Mouse (Mus musculus): Measurements from ENCODE around the gene Tnfaip2. TPM values are rescaled to one million over a fixed set of nuclear protein-coding genes. Genes with fewer than 3 reads are reported as not detected.

Tnfaip2 gene
- polyA plus RNA-seq, 1 experiment from 2014 or later = 5.0 TPM

GRCm38 (mm10) chr12:111455860-111456259 is 13.6 kb downstream of the Tnfaip2 start:
- no peak overlapping the region for H3K4me2 ChIP-seq (ENCODE audit: low read length)

GRCm38 (mm10) chr12:111457742-111458141 is 15.5 kb downstream of the Tnfaip2 start:
- DNase-seq (ENCODE audit: low spot score) (no peak), ATAC-seq (replicated peaks; ENCODE audit: low FRiP score, low TSS enrichment, low read depth) (no peak)
- Histone ChIP-seq H3K27me3 (replicated peaks; ENCODE audit: control insufficient read depth, insufficient read depth, low read length) (peaks cover 5% of the 10 kb centered on the region; the same call in 1 of the 2 replicates), H3K4me2 (ENCODE audit: low read length) (no peak overlapping the region), H3K4me3 (ENCODE audit: low read depth, low read length) (no peak overlapping the region), H3K9me3 (ENCODE audit: control insufficient read depth, low read length) (no peaks in the 10 kb centered on the region), H3K9ac (ENCODE audit: low read length) (no peak overlapping the region), H3K4me1 (replicated peaks; ENCODE audit: control insufficient read depth, insufficient read depth, low read length) (peaks cover 28% of the 10 kb centered on the region), H3K27ac (ENCODE audit: low read depth) (no peak overlapping the region), H3K36me3 (ENCODE audit: control insufficient read depth, insufficient read depth, low read length) (no peaks in the 10 kb centered on the region)
- 89% methylated on average over 1 of the region's 1 CpGs for WGBS

More at GRCm38 (mm10) chr12:111455860-111456259, 13.6 kb downstream of the Tnfaip2 start:
- WGBS = 58% methylated on average over 8 of the region's 8 CpGs
- no peaks in the 10 kb centered on the region for H3K9me3 ChIP-seq (ENCODE audit: control insufficient read depth, low read length)
- peaks cover 15% of the 10 kb centered on the region for H3K27me3 ChIP-seq (replicated peaks; ENCODE audit: control insufficient read depth, insufficient read depth, low read length)
- H3K36me3 ChIP-seq (ENCODE audit: control insufficient read depth, insufficient read depth, low read length) = no peaks in the 10 kb centered on the region
- no peak overlapping the region for H3K9ac ChIP-seq (ENCODE audit: low read length)
- ATAC-seq (replicated peaks; ENCODE audit: low FRiP score, low TSS enrichment, low read depth) = no peak
- no peak overlapping the region for H3K27ac ChIP-seq (ENCODE audit: low read depth)
- peaks cover 20% of the 10 kb centered on the region; the same call in 1 of the 2 replicates for H3K4me1 ChIP-seq (replicated peaks; ENCODE audit: control insufficient read depth, insufficient read depth, low read length)
- no peak overlapping the region for H3K4me3 ChIP-seq (ENCODE audit: low read depth, low read length)
- no peak for DNase-seq (ENCODE audit: low spot score)

DNA sequence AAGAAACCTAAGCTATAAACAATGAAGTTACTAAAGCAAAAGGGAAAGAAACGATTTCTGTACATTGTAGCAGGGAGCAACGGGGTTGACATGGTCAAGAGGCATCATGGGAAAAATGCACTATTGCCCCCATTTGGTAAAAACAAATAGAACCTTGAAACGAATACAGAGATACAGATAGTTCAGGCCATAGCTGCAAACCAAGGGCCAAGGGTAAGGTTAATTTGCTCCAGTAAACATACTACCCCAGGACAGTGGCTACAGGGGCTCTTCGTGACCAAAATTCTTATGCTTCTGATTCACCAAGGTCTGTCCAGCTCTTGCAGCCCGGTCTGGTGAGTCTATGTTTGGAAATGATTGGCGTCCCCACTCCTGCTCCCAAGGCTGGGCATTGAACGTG is 21.3 kb downstream of the Tnfaip2 start:
- WGBS = 74% methylated on average over 7 of the region's 7 CpGs
- DNase-seq (ENCODE audit: low spot score) (no peak), ATAC-seq (replicated peaks; ENCODE audit: low FRiP score, low TSS enrichment, low read depth) (no peak)
- no peak overlapping the region for H3K4me3 ChIP-seq (ENCODE audit: low read depth, low read length)
- no peaks in the 10 kb centered on the region for H3K9me3 ChIP-seq (ENCODE audit: control insufficient read depth, low read length)
- peaks cover 8% of the 10 kb centered on the region; the same call in 1 of the 2 replicates for H3K4me1 ChIP-seq (replicated peaks; ENCODE audit: control insufficient read depth, insufficient read depth, low read length)
- H3K36me3 ChIP-seq (ENCODE audit: control insufficient read depth, insufficient read depth, low read length) = no peaks in the 10 kb centered on the region
- 0 out of 2 replicates have a peak, but pooled peaks cover 2% of the 10 kb centered on the region for H3K27me3 ChIP-seq (replicated peaks; ENCODE audit: control insufficient read depth, insufficient read depth, low read length)
- H3K27ac ChIP-seq (ENCODE audit: low read depth) = no peak overlapping the region
- no peak overlapping the region for H3K4me2 ChIP-seq (ENCODE audit: low read length)
- no peak overlapping the region for H3K9ac ChIP-seq (ENCODE audit: low read length)

DNA sequence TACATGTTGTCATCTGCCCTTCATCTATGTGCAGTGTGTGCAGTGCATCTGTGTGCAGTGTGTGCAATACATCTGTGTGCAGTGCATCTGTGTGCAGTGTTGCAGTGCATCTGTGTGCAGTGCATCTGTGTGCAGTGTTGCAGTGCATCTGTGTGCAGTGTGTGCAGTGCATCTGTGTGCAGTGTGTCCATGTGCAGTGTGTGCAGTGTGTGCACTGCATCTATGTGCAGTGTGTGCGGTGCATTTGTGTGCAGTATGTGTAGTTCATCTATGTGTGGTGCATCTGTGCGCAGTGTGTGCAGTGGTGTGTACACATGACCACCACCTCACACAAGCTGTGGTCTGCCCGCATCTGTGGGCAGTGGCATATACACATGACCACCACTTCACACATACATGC is 24.1 kb downstream of the Tnfaip2 start:
- 0 out of 2 replicates have a peak, but pooled peaks cover 8% of the 10 kb centered on the region for H3K27me3 ChIP-seq (replicated peaks; ENCODE audit: control insufficient read depth, insufficient read depth, low read length)
- ATAC-seq (replicated peaks; ENCODE audit: low FRiP score, low TSS enrichment, low read depth) (no peak), DNase-seq (ENCODE audit: low spot score) (no peak)
- no peak overlapping the region for H3K4me3 ChIP-seq (ENCODE audit: low read depth, low read length)
- H3K9ac ChIP-seq (ENCODE audit: low read length) = no peak overlapping the region
- WGBS = 95% methylated on average over 3 of the region's 3 CpGs
- H3K36me3 ChIP-seq (ENCODE audit: control insufficient read depth, insufficient read depth, low read length) = no peaks in the 10 kb centered on the region
- H3K9me3 ChIP-seq (ENCODE audit: control insufficient read depth, low read length) = no peaks in the 10 kb centered on the region
- H3K27ac ChIP-seq (ENCODE audit: low read depth) = no peak overlapping the region
- H3K4me1 ChIP-seq (replicated peaks; ENCODE audit: control insufficient read depth, insufficient read depth, low read length) = peaks cover 6% of the 10 kb centered on the region; the same call in 1 of the 2 replicates
- H3K4me2 ChIP-seq (ENCODE audit: low read length) = no peak overlapping the region

DNA sequence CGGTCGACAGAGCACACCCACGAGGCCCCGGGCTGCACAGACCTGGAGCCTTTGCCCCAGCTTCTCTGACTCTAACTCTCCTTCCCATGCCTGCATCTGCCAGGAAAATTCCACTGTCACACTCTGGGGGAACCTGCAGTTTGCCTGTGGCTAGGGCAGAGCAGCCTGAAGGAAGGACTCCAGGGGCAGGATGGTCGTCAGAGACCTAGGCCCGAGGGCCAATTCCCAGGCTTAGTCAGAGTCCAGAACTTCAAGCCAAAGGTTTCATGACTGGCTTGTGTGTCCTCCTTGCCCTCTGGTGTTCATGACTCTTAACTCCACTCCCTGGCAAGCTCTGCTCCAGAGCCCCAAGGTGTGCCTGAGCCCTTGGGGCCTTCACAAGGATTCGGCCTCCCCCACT is 25.9 kb downstream of the Tnfaip2 start:
- no peaks in the 10 kb centered on the region for H3K36me3 ChIP-seq (ENCODE audit: control insufficient read depth, insufficient read depth, low read length)
- no peak overlapping the region for H3K27ac ChIP-seq (ENCODE audit: low read depth)
- H3K9me3 ChIP-seq (ENCODE audit: control insufficient read depth, low read length) = no peaks in the 10 kb centered on the region
- no peak overlapping the region for H3K4me3 ChIP-seq (ENCODE audit: low read depth, low read length)
- H3K27me3 ChIP-seq (replicated peaks; ENCODE audit: control insufficient read depth, insufficient read depth, low read length) = 0 out of 2 replicates have a peak, but pooled peaks cover 8% of the 10 kb centered on the region
- H3K4me1 ChIP-seq (replicated peaks; ENCODE audit: control insufficient read depth, insufficient read depth, low read length) = no peaks in the 10 kb centered on the region
- WGBS = 74% methylated on average over 7 of the region's 7 CpGs
- DNase-seq (ENCODE audit: low spot score) (no peak), ATAC-seq (replicated peaks; ENCODE audit: low FRiP score, low TSS enrichment, low read depth) (no peak)
- no peak overlapping the region for H3K4me2 ChIP-seq (ENCODE audit: low read length)
- no peak overlapping the region for H3K9ac ChIP-seq (ENCODE audit: low read length)

DNA sequence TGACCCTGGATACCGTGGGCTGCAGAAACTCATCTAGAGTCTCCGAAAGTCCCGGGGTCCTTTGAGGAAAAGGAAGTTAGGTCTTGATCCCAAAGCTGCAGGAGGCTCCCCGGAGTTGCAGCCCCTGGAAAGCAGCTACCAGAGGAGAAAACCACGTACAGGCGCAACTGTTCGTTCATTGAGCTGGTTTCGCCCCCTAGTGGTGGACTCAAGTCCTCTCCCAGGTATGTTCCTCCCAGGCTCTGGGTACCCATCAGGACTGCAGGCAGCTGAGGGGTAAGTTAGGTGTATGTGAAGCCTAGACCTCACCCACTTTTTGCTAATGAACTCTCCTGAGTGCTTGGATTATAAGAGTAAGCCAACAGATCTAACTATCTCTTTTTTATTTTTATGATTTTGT is 27.2 kb downstream of the Tnfaip2 start:
- DNase-seq (ENCODE audit: low spot score) (peak; percentile 82), ATAC-seq (replicated peaks; ENCODE audit: low FRiP score, low TSS enrichment, low read depth) (peak; percentile 67; the same call in 1 of the 2 replicates)
- no peak overlapping the region for H3K4me2 ChIP-seq (ENCODE audit: low read length)
- no peaks in the 10 kb centered on the region for H3K4me1 ChIP-seq (replicated peaks; ENCODE audit: control insufficient read depth, insufficient read depth, low read length)
- no peak overlapping the region for H3K9ac ChIP-seq (ENCODE audit: low read length)
- H3K36me3 ChIP-seq (ENCODE audit: control insufficient read depth, insufficient read depth, low read length) = no peaks in the 10 kb centered on the region
- WGBS = 13% methylated on average over 8 of the region's 8 CpGs
- H3K27ac ChIP-seq (ENCODE audit: low read depth) = no peak overlapping the region
- no peaks in the 10 kb centered on the region for H3K9me3 ChIP-seq (ENCODE audit: control insufficient read depth, low read length)
- 0 out of 2 replicates have a peak, but pooled peaks cover 8% of the 10 kb centered on the region for H3K27me3 ChIP-seq (replicated peaks; ENCODE audit: control insufficient read depth, insufficient read depth, low read length)
- H3K4me3 ChIP-seq (ENCODE audit: low read depth, low read length) = no peak overlapping the region

DNA sequence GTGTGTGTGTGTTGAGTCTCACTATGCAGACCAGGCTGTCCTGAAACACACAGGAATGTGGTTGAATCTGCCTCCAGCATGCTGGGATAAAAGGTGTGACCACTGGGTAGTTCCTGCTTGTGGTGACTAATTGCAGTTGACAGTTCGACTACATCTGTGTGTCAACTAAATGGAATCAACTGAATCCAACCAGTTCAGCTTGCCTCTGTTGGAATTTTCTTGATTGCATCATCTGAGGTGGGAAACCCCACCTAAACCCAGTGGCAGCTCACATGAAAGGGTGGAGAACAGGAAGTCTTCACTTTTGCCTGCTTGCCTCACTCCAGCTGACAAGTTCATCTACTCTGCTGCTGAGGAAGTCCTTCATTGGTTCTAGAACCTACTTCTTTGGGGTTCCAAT is 28.9 kb downstream of the Tnfaip2 start:
- 59% methylated on average over 1 of the region's 1 CpGs for WGBS

GRCm38 (mm10) chr12:111471721-111472120 is 29.5 kb downstream of the Tnfaip2 start:
- Histone ChIP-seq H3K4me1 (replicated peaks; ENCODE audit: control insufficient read depth, insufficient read depth, low read length) (0 out of 2 replicates have a peak, but pooled peaks cover 4% of the 10 kb centered on the region), H3K4me2 (ENCODE audit: low read length) (no peak overlapping the region), H3K27me3 (replicated peaks; ENCODE audit: control insufficient read depth, insufficient read depth, low read length) (0 out of 2 replicates have a peak, but pooled peaks cover 8% of the 10 kb centered on the region), H3K36me3 (ENCODE audit: control insufficient read depth, insufficient read depth, low read length) (no peaks in the 10 kb centered on the region), H3K9ac (ENCODE audit: low read length) (no peak overlapping the region), H3K27ac (ENCODE audit: low read depth) (no peak overlapping the region), H3K9me3 (ENCODE audit: control insufficient read depth, low read length) (no peaks in the 10 kb centered on the region), H3K4me3 (ENCODE audit: low read depth, low read length) (no peak overlapping the region)
- ATAC-seq (replicated peaks; ENCODE audit: low FRiP score, low TSS enrichment, low read depth) = no peak
- no peak for DNase-seq (ENCODE audit: low spot score)
- 85% methylated on average over 3 of the region's 3 CpGs for WGBS

More for the DNA sequence above, 28.9 kb downstream of the Tnfaip2 start:
- no peak overlapping the region for H3K9ac ChIP-seq (ENCODE audit: low read length)
- ATAC-seq (replicated peaks; ENCODE audit: low FRiP score, low TSS enrichment, low read depth) (no peak), DNase-seq (ENCODE audit: low spot score) (no peak)
- 0 out of 2 replicates have a peak, but pooled peaks cover 8% of the 10 kb centered on the region for H3K27me3 ChIP-seq (replicated peaks; ENCODE audit: control insufficient read depth, insufficient read depth, low read length)
- H3K4me2 ChIP-seq (ENCODE audit: low read length) = no peak overlapping the region
- H3K36me3 ChIP-seq (ENCODE audit: control insufficient read depth, insufficient read depth, low read length) = no peaks in the 10 kb centered on the region
- no peak overlapping the region for H3K27ac ChIP-seq (ENCODE audit: low read depth)
- no peaks in the 10 kb centered on the region for H3K9me3 ChIP-seq (ENCODE audit: control insufficient read depth, low read length)
- H3K4me3 ChIP-seq (ENCODE audit: low read depth, low read length) = no peak overlapping the region
- 0 out of 2 replicates have a peak, but pooled peaks cover 4% of the 10 kb centered on the region for H3K4me1 ChIP-seq (replicated peaks; ENCODE audit: control insufficient read depth, insufficient read depth, low read length)

- Histone ChIP-seq H3K27me3 (replicated peaks; ENCODE audit: control insufficient read depth, insufficient read depth, low read length) (0 out of 2 replicates have a peak, but pooled peaks cover 8% of the 10 kb centered on the region), H3K9me3 (ENCODE audit: control insufficient read depth, low read length) (no peaks in the 10 kb centered on the region), H3K4me1 (replicated peaks; ENCODE audit: control insufficient read depth, insufficient read depth, low read length) (0 out of 2 replicates have a peak, but pooled peaks cover 4% of the 10 kb centered on the region), H3K4me3 (ENCODE audit: low read depth, low read length) (no peak overlapping the region), H3K36me3 (ENCODE audit: control insufficient read depth, insufficient read depth, low read length) (no peaks in the 10 kb centered on the region), H3K27ac (ENCODE audit: low read depth) (no peak overlapping the region), H3K4me2 (ENCODE audit: low read length) (no peak overlapping the region), H3K9ac (ENCODE audit: low read length) (no peak overlapping the region)
- whole genome bisulfite sequencing = 73% methylated on average over 5 of the region's 5 CpGs
- no peak for DNase-seq (ENCODE audit: low spot score)
- ATAC-seq (replicated peaks; ENCODE audit: low FRiP score, low TSS enrichment, low read depth) = no peak
Measured at GRCm38 (mm10) chr12:111472886-111473285, 30.6 kb downstream of the Tnfaip2 start.
